Mouse (Mus musculus) limb, embryonic 13.5 days (tissue): ENCODE measurements around the gene Sult6b2. TPM values are rescaled to one million over a fixed set of nuclear protein-coding genes. Genes with fewer than 3 reads are reported as not detected.
A peak's percentile ranks its signal among the peaks of the same experiment; 100 is the strongest.

Experiments
- ATAC-seq: fragments of 200-750 bp; cut with Nextera tagmentation; 2 replicates; pipeline ENCODE4 v1.8.0; 2017; ENCODE audit warnings: low read depth, moderate number of reproducible peaks, moderate TSS enrichment; ENCODE audit not compliant: low FRiP score
- H3K27ac ChIP-seq: fragments of 300-500 bp; sonication (generic); 2 replicates; pipeline ENCODE4 v1.5.1; 2015; ENCODE audit warnings: inconsistent platforms, mild to moderate bottlenecking, moderate library complexity
- H3K27me3 ChIP-seq: fragments of 300-500 bp; sonication (generic); 2 replicates; pipeline ENCODE4 v1.6.1; 2015; ENCODE audit warnings: mild to moderate bottlenecking, inconsistent platforms
- H3K36me3 ChIP-seq: fragments of 300-500 bp; sonication (generic); 2 replicates; pipeline ENCODE4 v1.6.1; 2015; ENCODE audit warnings: inconsistent platforms, mild to moderate bottlenecking, moderate library complexity
- H3K4me1 ChIP-seq: fragments of 300-500 bp; sonication (generic); 2 replicates; pipeline ENCODE4 v1.6.1; 2015; ENCODE audit warnings: inconsistent platforms
- H3K4me2 ChIP-seq: fragments of 300-500 bp; sonication (generic); replicated peaks from 2 replicates; pipeline ENCODE4 v1.6.1; 2015; ENCODE audit warnings: inconsistent platforms, mild to moderate bottlenecking, moderate library complexity
- H3K4me3 ChIP-seq: fragments of 300-500 bp; sonication (generic); 2 replicates; pipeline ENCODE4 v1.5.1; 2015; ENCODE audit warnings: moderate library complexity, mild to moderate bottlenecking, inconsistent platforms
- H3K9ac ChIP-seq: fragments of 300-500 bp; sonication (generic); 2 replicates; pipeline ENCODE4 v1.6.1; 2015; ENCODE audit warnings: mild to moderate bottlenecking, inconsistent platforms
- H3K9me3 ChIP-seq: fragments of 300-500 bp; sonication (generic); 2 replicates; pipeline ENCODE4 v1.6.1; 2016; ENCODE audit warnings: inconsistent platforms
- WGBS: fragments of 180-500 bp; shearing (Covaris S2); methylation state at CpG from one replicate; pipeline ENCODE4 v1.1.7; 2015; 5-methylcytosine and 5-hydroxymethylcytosine counted together
- polyA plus RNA-seq: library from polyadenylated mRNA; unstranded; fragments of >200 nt; fragmentation: Nextera tagmentation; extraction: Ambion mirVana; gene quantifications from 2 replicates; pipeline ENCODE4 v1.2.1, GENCODE M21; 2015

Sult6b2 gene
- polyA plus RNA-seq, 1 experiment from 2014 or later: not detected

DNA sequence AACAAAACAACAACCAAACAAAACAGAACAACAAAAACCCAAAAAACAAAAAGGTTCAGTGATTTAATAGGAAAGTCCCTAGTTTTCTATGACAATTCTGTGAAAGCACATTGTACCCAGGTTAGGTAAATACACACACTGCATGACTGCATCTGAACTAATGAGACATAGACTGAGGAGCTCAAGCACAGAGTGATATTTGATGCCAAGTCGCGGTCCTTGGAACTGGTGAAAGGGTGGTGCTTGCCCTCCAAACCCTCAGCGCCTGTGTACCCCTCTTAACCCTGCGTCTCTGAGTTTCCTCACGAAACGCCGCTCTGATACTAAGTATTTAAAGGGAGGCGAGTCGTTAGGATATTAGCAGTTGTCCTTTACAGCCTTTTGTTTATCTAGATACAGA lies 37.0 kb downstream of the Sult6b2 start:
- H3K9ac ChIP-seq: no peak overlapping the region
- H3K4me3 ChIP-seq: no peak overlapping the region
- no peak overlapping the region for H3K27ac ChIP-seq
- no peaks in the 10 kb centered on the region for H3K9me3 ChIP-seq
- H3K27me3 ChIP-seq: no peaks in the 10 kb centered on the region
- ATAC-seq: no peak
- 84% methylated on average over 9 of the region's 9 CpGs for WGBS
- H3K4me2 ChIP-seq: no peak overlapping the region
- H3K4me1 ChIP-seq: no peaks in the 10 kb centered on the region
- peaks cover 83% of the 10 kb centered on the region for H3K36me3 ChIP-seq

DNA sequence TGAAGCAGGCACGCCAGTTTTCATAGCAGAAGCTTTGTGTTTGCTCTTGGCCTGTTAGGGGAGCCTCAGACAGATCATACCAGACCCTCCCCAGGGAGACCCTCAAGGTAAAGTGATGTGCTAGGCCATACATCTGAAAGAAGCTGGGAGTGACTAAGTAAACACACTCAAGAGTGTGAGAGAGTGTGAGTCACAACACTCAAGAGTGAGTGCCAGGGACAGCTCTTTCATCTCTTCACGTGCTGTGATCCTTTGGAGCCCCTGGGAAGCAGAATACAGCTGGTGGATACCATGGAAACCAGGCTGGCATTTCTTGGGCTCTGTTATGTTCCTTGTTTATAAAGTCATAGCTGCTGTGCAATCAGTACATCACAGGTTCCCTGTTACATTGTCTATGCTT lies 39.4 kb downstream of the Sult6b2 start:
- Histone ChIP-seq H3K4me1 (no peaks in the 10 kb centered on the region), H3K9me3 (no peaks in the 10 kb centered on the region), H3K4me2 (no peak overlapping the region), H3K27me3 (no peaks in the 10 kb centered on the region), H3K9ac (no peak overlapping the region), H3K36me3 (peaks cover 74% of the 10 kb centered on the region), H3K27ac (no peak overlapping the region), H3K4me3 (no peak overlapping the region)
- WGBS: 83% methylated on average over 2 of the region's 2 CpGs
- no peak for ATAC-seq

DNA sequence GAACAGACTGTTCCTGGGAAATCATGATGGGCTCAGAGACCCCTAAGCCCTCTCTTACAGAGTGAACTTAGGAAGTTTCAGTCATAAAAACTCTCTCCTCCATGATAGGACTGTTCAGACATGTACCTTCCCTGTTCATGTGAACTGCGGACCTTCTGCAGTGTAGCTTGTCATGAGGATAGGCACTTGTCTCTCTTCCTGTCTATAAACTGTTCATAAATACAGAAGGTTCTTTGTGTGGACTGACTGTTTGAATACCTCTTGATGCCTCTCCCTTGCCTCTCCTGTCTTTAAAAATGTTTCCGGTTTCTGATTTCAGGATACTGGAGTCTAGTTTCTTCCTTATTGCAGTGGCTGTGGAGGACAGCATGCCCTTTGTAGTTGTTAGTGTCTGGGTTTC lies 44.7 kb downstream of the Sult6b2 start:
- no peak overlapping the region for H3K4me3 ChIP-seq
- WGBS: 87% methylated on average over 2 of the region's 2 CpGs
- H3K9ac ChIP-seq: no peak overlapping the region
- H3K9me3 ChIP-seq: no peaks in the 10 kb centered on the region
- peaks cover 26% of the 10 kb centered on the region for H3K36me3 ChIP-seq
- no peak overlapping the region for H3K27ac ChIP-seq
- H3K4me1 ChIP-seq: peaks cover 16% of the 10 kb centered on the region
- no peak for ATAC-seq
- H3K4me2 ChIP-seq: no peak overlapping the region
- H3K27me3 ChIP-seq: peaks cover 13% of the 10 kb centered on the region

DNA sequence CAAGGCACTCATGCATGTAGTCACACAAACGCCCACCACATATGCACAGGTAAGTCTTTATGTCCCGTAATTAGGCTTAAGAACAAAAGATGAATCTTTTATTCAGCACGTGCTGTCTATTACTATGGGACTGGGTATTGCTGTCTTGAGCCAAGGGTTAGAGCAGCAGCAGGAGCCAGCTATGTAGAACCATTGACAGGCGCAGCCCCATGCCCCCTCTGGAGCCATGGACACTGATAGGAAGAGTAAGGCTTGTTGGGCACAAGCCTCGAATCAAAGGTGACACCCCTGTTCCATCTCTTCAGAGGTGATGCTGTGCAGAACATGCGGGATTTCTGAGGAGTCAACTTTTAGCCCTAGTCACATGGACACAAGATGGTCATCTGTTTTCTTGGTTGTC lies 45.7 kb downstream of the Sult6b2 start:
- Histone ChIP-seq H3K4me1 (peaks cover 16% of the 10 kb centered on the region), H3K27me3 (peaks cover 19% of the 10 kb centered on the region), H3K36me3 (peaks cover 18% of the 10 kb centered on the region; the same call in 1 of the 2 replicates), H3K27ac (no peak overlapping the region), H3K9me3 (no peaks in the 10 kb centered on the region), H3K9ac (no peak overlapping the region), H3K4me2 (peak overlapping the region; percentile 75), H3K4me3 (no peak overlapping the region)
- 92% methylated on average over 6 of the region's 6 CpGs for WGBS
- ATAC-seq: no peak

DNA sequence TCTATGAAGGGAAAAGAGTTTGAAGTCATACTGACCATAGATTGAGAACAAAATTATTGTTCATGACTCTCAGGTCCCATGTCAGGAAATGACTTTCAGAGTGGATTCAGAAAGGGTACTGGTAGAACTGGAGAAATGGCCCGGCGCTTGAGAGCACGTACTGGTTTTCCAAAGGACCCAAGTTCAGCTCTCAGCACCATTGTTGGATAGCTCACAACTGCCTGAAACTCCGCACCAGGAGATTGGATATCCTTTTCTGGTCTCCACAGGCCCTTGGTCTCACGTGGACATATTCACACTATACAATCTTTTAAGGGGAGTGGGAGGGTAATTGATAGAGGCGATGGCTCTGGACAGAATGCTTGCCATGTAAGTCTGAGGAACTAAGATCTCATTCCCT lies 46.3 kb downstream of the Sult6b2 start:
- Histone ChIP-seq H3K4me3 (peak overlapping the region; percentile 88), H3K9me3 (no peaks in the 10 kb centered on the region), H3K4me2 (peak overlapping the region; percentile 75), H3K27ac (no peak overlapping the region), H3K36me3 (peaks cover 18% of the 10 kb centered on the region; the same call in 1 of the 2 replicates), H3K4me1 (peaks cover 16% of the 10 kb centered on the region), H3K27me3 (peaks cover 25% of the 10 kb centered on the region), H3K9ac (no peak overlapping the region)
- 93% methylated on average over 6 of the region's 6 CpGs for WGBS
- no peak for ATAC-seq

DNA sequence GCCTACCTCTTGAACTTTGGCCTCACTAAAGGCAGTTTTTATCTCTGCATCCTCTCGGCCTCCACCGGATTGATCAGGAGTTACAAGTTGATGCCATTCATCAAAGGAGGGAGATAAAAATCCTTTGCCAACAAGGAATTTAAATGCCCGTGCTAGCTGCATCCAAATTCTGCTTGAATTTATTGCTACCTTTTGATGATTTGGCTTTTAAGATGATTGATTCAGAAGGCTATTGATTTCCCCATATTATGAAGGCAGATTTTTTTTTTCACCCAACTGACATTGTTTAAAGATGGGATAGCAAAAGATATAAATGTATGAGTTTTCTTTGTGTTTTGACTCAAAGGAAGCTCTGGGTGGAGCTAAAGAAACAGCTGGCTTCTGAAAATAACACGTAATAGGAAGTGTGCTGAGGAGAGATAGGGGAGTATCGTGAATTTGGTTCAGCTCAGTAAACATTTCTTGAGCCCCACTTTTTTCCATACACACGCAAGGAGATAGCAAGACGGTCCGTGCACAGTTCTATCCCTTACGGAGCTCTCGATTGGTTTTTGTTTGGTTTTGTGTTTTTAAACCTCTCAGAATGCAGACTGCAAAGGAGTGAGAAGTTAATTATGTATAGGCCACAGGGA lies 46.9 kb downstream of the Sult6b2 start:
- Histone ChIP-seq H3K27ac (peak overlapping the region; percentile 39; the same call in 1 of the 2 replicates), H3K4me3 (peak overlapping the region; percentile 88), H3K9ac (peak overlapping the region; percentile 91), H3K4me2 (peak overlapping the region; percentile 75), H3K9me3 (no peaks in the 10 kb centered on the region), H3K36me3 (peaks cover 18% of the 10 kb centered on the region; the same call in 1 of the 2 replicates), H3K27me3 (peaks cover 27% of the 10 kb centered on the region), H3K4me1 (peaks cover 16% of the 10 kb centered on the region)
- WGBS: 50% methylated on average over 10 of the region's 10 CpGs
- ATAC-seq: no peak

DNA sequence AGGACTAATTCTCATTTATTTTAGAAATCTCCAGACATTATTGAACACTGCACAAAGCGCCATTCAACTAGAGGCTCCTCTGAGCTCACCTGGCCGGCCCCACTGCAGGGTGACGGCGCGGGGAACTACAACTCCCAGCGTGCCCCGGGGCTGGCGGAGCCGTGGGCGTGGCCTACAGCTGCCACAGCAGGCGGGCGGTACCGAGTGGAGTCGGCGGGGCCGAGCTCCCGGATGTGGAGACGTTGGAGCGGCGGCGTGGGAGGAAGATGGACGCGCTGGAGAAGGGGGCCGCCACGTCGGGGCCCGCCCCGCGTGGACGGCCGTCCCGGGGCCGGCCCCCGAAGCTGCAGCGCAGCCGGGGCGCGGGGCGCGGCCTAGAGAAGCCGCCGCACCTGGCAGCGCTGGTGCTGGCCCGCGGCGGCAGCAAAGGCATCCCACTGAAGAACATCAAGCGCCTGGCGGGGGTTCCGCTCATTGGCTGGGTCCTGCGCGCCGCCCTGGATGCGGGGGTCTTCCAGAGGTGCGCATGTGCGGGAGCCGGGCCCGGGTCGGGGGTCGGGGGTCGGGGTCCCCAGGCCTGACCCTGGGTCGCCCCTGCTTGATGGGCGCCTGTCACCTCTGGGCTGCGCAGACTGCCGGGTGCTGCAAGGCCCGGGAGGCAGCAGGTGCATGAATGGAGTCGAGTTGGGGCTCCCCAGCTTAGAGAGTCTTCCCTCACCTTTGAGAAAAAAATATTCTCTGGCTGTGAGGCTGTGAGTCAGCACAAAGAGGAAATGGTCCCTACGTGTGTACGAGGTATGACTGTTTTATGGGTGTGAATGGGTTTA lies 47.6 kb downstream of the Sult6b2 start, which contains the start of gene Cmas:
TSS of gene Cmas (plus strand) at position 180 of the 827 bp plus-strand sequence.
- peak within 1 kb of the TSS; percentile 39 for H3K27ac ChIP-seq
- H3K4me3 ChIP-seq: peak within 1 kb of the TSS; percentile 88
- peaks cover 16% of the 10 kb centered on the region for H3K4me1 ChIP-seq
- peak within 1 kb of the TSS; percentile 91 for H3K9ac ChIP-seq
- peak within 1 kb of the TSS; percentile 75 for H3K4me2 ChIP-seq
- peak; percentile 98 for ATAC-seq
- H3K36me3 ChIP-seq: peaks cover 13% of the 10 kb centered on the region; the same call in 1 of the 2 replicates
- under 1% methylated on average over 68 of the region's 68 CpGs for WGBS
- H3K27me3 ChIP-seq: peaks cover 27% of the 10 kb centered on the region
- no peaks in the 10 kb centered on the region for H3K9me3 ChIP-seq

DNA sequence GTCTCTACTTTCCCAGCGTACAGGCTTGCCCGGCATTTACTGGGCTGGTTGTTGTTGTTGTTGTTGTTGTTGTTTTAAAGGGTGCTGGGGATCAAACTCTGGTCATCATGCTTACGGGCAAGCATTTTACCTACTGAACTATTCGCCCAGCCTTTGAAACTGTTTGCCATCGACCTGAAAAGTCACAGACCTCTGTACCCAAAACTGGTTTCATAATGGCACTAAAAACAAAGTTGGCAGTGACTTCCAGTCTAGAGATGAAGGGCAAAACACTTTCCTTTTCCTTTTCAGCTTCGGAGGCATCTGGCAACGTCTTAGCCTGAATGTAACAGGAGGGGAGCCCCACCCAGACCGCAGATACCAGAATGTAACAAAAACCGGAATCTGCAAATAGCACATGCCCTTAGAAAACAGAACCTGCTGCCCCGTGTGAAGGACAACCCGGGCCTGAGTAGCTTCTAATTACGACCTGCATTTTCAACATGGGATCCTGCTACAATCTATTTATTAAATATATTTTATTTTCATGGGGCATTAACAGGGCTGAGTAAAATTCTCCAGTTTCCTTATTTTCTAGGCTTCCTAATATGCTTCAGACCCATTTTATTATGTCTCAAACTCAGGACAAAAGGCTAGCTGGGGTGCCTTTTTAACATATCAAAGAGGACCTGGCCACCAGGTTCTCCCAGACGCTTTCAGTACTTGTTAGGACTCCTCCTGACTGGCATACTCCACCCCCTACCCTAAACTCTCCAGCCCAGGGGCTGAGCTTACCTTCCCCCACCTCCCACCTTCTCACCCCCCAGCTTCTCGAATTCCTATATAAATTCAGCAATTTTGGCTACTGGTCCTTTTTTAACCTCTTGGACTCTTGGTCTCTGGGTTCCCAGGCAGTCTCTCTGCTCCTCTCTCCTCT lies 51.7 kb downstream of the Sult6b2 start:
- Histone ChIP-seq H3K4me3 (no peak overlapping the region), H3K4me1 (peaks cover 5% of the 10 kb centered on the region), H3K27ac (no peak overlapping the region), H3K36me3 (no peaks in the 10 kb centered on the region), H3K4me2 (no peak overlapping the region), H3K9ac (no peak overlapping the region), H3K9me3 (no peaks in the 10 kb centered on the region), H3K27me3 (peaks cover 27% of the 10 kb centered on the region)
- 37% methylated on average over 14 of the region's 14 CpGs for WGBS
- ATAC-seq: no peak

DNA sequence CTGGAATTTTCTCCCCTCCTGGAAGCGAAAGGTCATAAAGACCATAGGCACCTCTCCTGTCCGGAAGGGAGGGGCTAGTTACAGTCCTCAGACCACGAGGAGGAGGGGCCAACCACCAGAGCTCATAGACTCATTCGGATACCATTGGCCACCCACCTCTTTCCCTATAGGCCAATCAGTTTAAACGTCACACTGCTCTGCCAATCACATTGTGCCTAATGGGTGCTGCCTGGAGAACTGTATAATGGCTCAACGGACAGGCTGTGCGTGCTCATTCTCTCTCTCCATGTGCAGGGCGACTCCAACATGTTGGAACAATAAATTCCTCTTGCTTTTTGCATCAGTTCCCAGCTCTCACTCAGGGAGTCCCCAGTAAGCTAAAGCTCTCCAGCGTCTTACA lies 52.9 kb downstream of the Sult6b2 start:
- WGBS: 48% methylated on average over 9 of the region's 9 CpGs
- Histone ChIP-seq H3K4me3 (no peak overlapping the region), H3K4me1 (no peaks in the 10 kb centered on the region), H3K36me3 (no peaks in the 10 kb centered on the region), H3K9me3 (no peaks in the 10 kb centered on the region), H3K9ac (no peak overlapping the region), H3K27me3 (peaks cover 27% of the 10 kb centered on the region), H3K27ac (no peak overlapping the region), H3K4me2 (no peak overlapping the region)
- ATAC-seq: no peak

DNA sequence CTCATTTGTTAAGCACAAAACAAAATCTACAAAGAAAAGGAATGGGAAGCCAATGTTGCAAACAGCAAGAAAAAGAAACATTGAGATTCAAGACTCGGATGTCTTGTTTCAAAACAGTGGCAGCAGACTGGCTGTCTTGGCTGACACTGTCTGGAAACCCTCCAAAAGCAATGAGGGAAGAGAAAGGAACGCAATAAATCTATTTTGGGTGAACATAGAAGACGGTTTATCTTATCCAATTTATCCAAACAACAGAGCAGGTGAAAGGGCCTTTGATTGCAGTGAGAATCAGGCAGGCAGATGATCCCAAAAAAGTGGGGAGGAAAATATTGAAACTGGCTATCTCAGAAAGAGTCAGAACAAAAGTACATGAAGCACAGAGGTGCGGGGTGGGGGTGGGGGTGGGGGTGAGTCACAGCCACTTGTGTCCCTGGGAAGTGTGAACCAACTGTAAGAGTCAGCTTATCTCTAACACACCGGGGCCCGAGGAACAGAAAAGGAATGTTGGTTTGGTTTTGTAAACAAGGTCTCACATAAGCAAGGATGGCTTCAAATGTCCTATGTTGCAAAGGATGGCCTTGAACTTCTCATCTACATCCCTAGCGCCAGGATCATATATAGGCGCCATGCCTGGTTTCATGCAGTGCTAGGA lies 56.1 kb downstream of the Sult6b2 start:
- Histone ChIP-seq H3K4me3 (no peak overlapping the region), H3K36me3 (no peaks in the 10 kb centered on the region), H3K4me2 (no peak overlapping the region), H3K4me1 (no peaks in the 10 kb centered on the region), H3K27me3 (peaks cover 4% of the 10 kb centered on the region; the same call in 1 of the 2 replicates), H3K9me3 (no peaks in the 10 kb centered on the region), H3K9ac (no peak overlapping the region), H3K27ac (no peak overlapping the region)
- ATAC-seq: no peak
- 74% methylated on average over 8 of the region's 8 CpGs for whole genome bisulfite sequencing

DNA sequence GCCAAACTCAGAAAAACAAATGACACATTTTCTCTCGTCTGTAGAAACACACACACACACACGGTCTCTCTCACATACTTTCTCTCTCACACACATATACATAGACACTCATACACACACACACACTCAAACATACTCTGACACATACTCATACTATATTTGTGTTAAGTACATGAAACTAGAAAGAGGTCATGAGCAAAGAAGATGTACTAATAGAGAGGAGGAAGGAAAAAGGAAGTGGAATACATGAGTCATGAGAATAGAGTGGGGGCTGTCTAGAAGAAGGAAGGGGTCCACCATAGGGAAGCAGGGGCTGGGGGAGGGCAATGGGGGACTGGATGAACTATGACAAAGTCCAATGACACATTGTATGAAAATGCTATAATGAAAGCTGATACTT lies 57.1 kb downstream of the Sult6b2 start:
- no peak overlapping the region for H3K4me2 ChIP-seq
- H3K4me1 ChIP-seq: no peaks in the 10 kb centered on the region
- no peak for ATAC-seq
- H3K4me3 ChIP-seq: no peak overlapping the region
- no peak overlapping the region for H3K9ac ChIP-seq
- no peaks in the 10 kb centered on the region for H3K9me3 ChIP-seq
- WGBS: 75% methylated on average over 2 of the region's 2 CpGs
- no peaks in the 10 kb centered on the region for H3K36me3 ChIP-seq
- H3K27me3 ChIP-seq: no peaks in the 10 kb centered on the region
- H3K27ac ChIP-seq: no peak overlapping the region
